Mouse (Mus musculus) liver, adult 2 months (tissue): ENCODE measurements at regions not wholly inside any gene's neighbourhood (a gene's known extent, or its start where the extent isn't known, plus 50 kb on each side); places are given as distances from the start of the nearest gene placed in this dataset.

Experiments
- DNase-seq: peaks from one replicate; pipeline ENCODE4 v3.0.0-alpha.2; 2011; ENCODE audit warnings: low read depth, low spot score; ENCODE audit errors: extremely low read depth
- H3K27ac ChIP-seq: fragments of 200-500 bp; replicated peaks from 2 replicates; pipeline ENCODE4 v1.5.1; 2012; ENCODE audit warnings: low read depth, mild to moderate bottlenecking, control low read depth, inconsistent platforms, low read length; ENCODE audit not compliant: insufficient read depth
- H3K27me3 ChIP-seq: fragments of 200-500 bp; 2 replicates; pipeline ENCODE4 v1.6.1; 2012; ENCODE audit warnings: mild to moderate bottlenecking, moderate library complexity, low read length, inconsistent platforms; ENCODE audit not compliant: control insufficient read depth, insufficient read depth
- H3K36me3 ChIP-seq: fragments of 200-500 bp; 2 replicates; pipeline ENCODE4 v1.6.1; 2012; ENCODE audit warnings: low read length, inconsistent platforms; ENCODE audit not compliant: control insufficient read depth, insufficient read depth
- H3K4me1 ChIP-seq: fragments of 200-500 bp; 2 replicates; pipeline ENCODE4 v1.6.1; 2011; ENCODE audit warnings: low read length; ENCODE audit not compliant: control insufficient read depth, insufficient read depth
- H3K4me3 ChIP-seq: fragments of 200-500 bp; 2 replicates; pipeline ENCODE4 v1.5.1; 2011; ENCODE audit warnings: low read depth, mild to moderate bottlenecking, control low read depth, low read length, moderate library complexity; ENCODE audit not compliant: insufficient read depth
- H3K79me2 ChIP-seq: fragments of 200-500 bp; 2 replicates; pipeline ENCODE4 v1.6.1; 2012; ENCODE audit warnings: inconsistent platforms, mild to moderate bottlenecking, low read length, moderate library complexity; ENCODE audit not compliant: control insufficient read depth, insufficient read depth
- H3K9ac ChIP-seq: fragments of 200-500 bp; 2 replicates; pipeline ENCODE4 v1.6.1; 2012; ENCODE audit warnings: low read depth, mild to moderate bottlenecking, control low read depth, inconsistent platforms, low read length
- CTCF ChIP-seq: fragments of 200-500 bp; IDR thresholded peaks from 2 replicates; pipeline ENCODE4 v1.5.1; 2011; ENCODE audit warnings: low read depth, low read length, control low read depth
- POLR2A ChIP-seq: fragments of 200-500 bp; IDR thresholded peaks from 2 replicates; pipeline ENCODE4 v1.6.1; 2011; ENCODE audit warnings: low read length, control low read depth; ENCODE audit not compliant: insufficient read depth; ENCODE audit errors: extremely low read depth
- WGBS: fragments of 180-500 bp; shearing (Covaris S2); methylation state at CpG from one replicate; pipeline ENCODE4 v1.1.7; 2018; 5-methylcytosine and 5-hydroxymethylcytosine counted together

DNA sequence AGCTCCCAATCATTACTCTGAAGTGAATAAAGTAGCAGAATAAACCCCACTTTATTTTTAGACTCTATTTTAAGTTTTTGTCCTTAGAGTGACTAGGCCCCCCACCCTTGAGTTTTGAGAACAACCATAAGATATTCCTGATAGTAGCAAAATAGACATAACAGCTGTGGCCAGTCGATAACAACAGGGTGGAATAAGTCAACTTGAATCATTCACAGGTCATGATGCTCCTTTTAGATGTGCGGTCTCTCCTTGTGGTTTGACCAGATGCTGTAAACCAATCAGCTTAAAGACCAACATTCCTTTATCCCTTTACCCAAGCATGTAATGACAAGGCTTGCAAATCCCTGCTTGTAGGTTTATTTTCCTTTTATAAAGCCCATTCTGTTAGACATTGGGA lies 794.2 kb upstream of the Dsel start:
- Histone ChIP-seq H3K79me2 (no peaks in the 10 kb centered on the region), H3K4me3 (no peak overlapping the region), H3K9ac (no peak overlapping the region), H3K4me1 (no peaks in the 10 kb centered on the region), H3K36me3 (no peaks in the 10 kb centered on the region), H3K27ac (no peak overlapping the region), H3K27me3 (no peaks in the 10 kb centered on the region)
- TF ChIP-seq CTCF (no peak), POLR2A (no peak)
- DNase-seq: no peak
- 94% methylated on average over 2 of the region's 2 CpGs for WGBS

DNA sequence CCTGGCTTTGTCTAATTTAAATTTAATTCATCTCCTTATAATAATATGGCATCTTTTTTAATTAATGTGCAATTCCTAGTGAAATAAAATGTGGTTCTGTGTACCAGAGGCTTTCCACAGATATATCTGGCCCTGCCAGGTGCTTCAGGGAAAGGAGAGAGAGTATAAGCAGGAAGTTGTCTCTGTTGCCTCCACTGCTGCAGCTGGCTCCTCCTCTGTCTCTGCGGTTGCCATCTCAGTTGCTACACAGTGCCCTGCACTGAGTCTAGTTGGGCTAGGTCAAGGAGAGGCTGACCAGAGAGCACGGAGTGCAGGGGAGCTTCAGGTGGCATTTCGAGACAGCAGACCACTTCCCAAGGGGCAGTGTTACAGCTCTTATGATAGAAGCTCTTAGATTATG lies 773.6 kb upstream of the Dsel start:
- no peak for TF ChIP-seq POLR2A
- TF ChIP-seq CTCF: no peak
- Histone ChIP-seq H3K79me2 (no peaks in the 10 kb centered on the region), H3K4me1 (no peaks in the 10 kb centered on the region), H3K27ac (no peak overlapping the region), H3K36me3 (no peaks in the 10 kb centered on the region), H3K27me3 (no peaks in the 10 kb centered on the region), H3K4me3 (no peak overlapping the region), H3K9ac (no peak overlapping the region)
- WGBS: 72% methylated on average over 3 of the region's 3 CpGs
- no peak for DNase-seq
